Mouse (Mus musculus) embryo, embryonic 9.5 days (tissue): ENCODE measurements around the gene Hmbs.
A peak's percentile ranks its signal among the peaks of the same experiment; 100 is the strongest.
"Not testable (repeated sequence)": the region's sequence is repeated elsewhere in the genome, so short reads cannot be mapped to it uniquely, and the experiment has no call there.

ENCODE experiments used
- DNase-seq: peaks from one replicate; pipeline ENCODE4 v3.0.0-alpha.2; 2017; ENCODE audit errors: extremely low spot score

The Hmbs gene

GRCm38 (mm10) chr9:44345570-44346433 is 1.8 kb upstream of the Hmbs start:
- DNase-seq, result no peak

DNA sequence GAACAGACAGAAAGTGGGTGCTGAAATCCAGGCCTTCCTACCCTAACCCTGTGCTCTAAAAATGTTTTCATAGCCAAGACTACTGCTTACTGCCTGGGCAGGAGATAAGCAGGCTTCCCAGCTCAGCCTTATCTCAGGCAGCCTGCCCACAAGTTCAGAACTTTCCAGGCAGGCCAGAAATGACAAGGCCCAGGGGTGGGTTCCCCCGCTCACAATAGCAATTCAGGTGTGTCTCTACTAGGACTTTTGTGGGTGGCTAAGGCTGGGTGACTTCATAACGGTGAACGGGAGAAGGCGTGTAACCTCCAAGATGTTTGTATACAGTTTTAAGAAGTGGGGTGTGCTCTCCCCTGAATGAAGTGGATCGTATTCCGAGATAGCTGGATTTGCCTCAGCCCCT is 738 bp downstream of the Hmbs start:
- DNase-seq, result no peak

DNA sequence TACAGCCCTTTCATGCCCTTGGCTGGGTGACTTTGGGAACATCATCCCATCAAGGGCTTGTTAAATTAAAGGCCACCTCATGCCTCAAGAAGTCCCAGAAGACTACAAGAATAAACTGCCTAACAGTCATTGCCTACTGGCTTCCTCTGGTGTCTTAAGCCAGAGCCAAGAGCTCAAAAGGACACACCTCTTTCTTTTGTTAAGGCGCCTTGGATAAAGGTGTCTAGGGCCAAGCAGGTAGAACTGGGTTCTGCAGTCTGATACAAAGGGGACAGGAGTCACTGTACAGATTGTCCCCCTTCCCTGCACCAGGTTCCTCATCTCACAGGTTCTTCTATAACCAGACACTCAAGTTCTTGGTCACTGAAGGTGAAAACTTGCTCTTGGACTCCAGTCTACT is 1.4 kb downstream of the Hmbs start:
- DNase-seq, result no peak

- DNase-seq, result no peak
These were observed 1.9 kb downstream of the Hmbs start for GRCm38 (mm10) chr9:44342173-44342572.

GRCm38 (mm10) chr9:44341487-44341886 is 2.5 kb downstream of the Hmbs start:
- DNase-seq, result no peak

DNA sequence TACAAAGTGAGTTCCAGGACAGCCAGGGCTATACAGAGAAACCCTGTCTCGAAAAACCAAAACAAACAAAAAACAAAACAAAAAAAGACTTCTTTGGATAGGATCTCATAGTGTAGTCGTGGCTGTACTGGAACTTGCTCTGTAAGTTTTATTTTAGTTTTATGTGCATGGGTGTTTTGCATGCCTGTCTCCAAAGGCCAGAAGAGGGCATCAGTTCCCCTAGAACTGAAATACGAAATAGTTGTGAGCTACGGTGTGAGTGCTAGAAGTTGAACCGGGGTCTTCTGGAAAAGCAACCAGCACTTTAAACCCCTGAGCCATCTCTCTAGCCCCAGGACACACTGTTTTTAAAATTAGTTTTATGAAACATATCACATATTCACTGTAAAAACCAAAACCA is 5.5 kb downstream of the Hmbs start:
- no peak for DNase-seq

GRCm38 (mm10) chr9:44337436-44338169 is 6.4 kb downstream of the Hmbs start:
- peak; percentile 36 for DNase-seq

DNA sequence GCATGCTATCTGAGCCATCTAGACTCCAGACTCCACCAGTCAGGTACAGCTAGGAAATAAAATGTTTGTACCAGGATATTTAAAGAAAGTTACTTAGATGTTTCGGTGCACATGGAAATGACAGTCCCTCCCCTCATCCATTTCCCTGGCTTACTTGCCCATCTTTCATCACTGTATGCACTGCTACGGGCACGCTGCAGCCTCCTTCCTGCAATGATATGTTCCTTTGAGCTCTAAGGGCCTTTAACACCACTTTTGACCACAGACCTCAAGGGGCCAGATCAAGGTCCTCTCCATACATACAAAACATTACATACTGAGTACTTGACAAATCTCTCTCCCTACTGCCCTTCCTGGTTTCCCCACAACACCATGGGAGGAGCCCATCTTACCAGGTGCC is 7.1 kb downstream of the Hmbs start:
- peak; percentile 55 for DNase-seq

DNA sequence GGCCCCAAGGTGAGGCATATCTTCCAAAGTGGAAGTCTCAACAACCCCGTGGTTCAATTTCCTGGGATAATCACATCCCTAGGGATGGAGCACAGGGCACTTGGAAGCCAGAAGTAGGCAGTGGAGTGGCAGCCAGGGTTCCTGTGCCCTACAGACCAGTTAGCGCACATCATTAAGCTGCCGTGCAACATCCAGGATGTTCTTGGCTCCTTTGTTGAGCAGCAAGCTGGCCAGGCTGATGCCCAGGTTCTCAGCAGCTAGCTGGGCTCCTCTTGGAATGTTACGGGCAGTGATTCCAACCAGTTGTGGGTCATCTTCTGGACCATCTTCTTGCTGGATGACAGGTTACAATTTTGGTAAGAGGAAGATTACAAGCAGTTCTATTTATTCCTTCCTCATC is 7.5 kb downstream of the Hmbs start:
- not testable (repeated sequence) for DNase-seq

DNA sequence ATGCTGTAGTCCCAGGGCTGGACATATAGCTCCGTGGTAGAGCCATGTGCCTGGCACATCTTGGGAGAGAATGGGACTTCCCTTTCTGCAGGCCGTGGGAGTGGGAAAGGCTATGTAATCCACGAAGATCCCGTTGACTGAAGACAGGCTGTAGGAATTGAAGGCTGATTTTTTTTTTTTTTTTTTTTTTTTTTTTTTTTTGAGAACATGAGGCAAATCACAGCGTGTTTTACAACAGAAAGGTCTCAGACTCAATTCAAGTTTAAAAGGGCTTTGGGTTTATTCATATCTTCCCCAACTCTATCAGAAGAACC is 8.0 kb downstream of the Hmbs start:
- DNase-seq, result no peak

DNA sequence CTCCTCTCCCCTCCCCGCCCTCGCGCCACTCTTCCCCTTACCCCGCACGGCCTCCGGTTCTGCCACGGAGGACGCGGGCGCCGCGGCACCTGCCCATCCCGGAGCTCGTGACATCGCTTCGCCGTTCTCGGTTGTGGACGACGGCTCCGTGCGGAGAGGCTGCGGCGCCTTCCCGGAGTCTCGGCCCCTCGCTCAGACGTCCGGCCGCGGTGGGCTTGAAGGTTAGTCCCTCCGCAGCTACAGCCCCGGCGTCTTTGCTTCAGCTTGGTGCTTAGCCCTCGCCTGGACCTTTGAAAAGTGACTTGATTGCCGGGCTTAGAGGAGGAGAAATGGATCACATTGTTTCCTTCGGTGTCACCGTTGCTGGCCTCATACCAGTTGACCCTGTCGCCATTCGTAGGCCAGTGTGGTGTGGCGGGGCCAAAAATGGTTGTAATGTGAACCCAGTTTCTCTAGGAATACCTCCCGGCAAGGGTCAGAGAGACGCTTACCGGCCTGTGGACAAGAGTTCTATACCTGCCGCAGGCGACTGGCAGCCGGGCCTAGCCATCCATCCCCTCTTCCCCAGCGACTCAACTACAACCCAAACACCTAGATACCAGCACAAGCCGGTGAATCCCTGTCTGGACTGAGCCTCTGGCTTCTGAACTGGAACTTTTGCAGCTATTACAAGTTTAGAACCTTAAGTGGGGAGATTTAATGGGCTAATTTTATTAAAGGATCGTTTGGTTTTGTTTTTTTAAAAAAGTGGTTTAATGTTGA is 8.5 kb downstream of the Hmbs start:
- DNase-seq, result peak; percentile 66

GRCm38 (mm10) chr9:44334396-44335330 is 9.4 kb downstream of the Hmbs start, which contains the start of gene H2afx:
Gene H2afx, plus strand, starts transcription at chr9:44334694.
- DNase-seq, result peak; percentile 99

GRCm38 (mm10) chr9:44332918-44333638 is 10.9 kb downstream of the Hmbs start:
- DNase-seq, result no peak

- no peak for DNase-seq
These were observed 13.3 kb downstream of the Hmbs start for GRCm38 (mm10) chr9:44330736-44331135.

DNA sequence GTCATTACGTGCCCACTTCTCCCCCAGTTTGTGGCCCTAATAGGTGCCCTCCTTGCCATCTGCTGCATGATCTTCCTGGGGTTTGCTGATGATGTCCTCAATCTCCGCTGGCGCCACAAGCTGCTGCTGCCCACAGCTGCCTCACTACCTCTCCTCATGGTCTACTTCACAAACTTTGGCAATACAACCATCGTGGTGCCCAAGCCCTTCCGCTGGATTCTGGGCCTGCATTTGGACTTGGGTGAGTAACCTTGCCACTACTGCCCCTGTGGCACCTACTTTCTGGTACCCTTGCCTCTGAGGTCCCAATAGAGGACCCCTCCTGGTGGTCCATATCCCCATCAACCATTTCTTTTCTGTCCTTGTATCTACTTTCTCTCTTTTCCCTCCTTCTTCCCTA is 16.1 kb downstream of the Hmbs start:
- no peak for DNase-seq

DNA sequence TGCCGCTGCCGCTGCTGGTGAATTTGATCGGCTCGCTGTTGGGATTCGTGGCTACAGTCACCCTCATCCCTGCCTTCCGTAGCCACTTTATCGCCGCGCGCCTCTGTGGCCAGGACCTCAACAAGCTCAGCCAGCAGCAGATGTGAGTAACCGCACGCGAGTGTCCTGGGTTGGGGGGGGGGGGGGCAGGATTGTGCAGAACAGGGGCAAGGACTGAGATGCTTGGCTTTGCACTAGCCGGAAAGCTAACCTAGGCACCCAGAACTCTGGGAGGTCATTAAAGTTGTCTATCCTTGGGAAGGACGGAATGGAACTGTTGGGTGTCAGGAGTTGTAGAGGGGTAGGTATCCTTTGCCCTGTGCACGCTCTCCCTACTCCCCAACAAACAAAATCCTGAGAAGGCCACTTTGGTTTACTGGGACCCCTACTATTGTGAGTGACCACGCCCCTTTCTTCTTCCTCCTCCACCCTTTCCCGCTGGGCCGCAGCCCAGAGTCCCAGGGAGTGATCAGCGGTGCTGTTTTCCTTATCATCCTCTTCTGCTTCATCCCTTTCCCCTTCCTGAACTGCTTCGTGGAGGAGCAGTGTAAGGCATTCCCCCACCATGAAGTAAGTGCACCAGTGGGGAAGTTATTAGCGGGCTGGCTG is 16.8 kb downstream of the Hmbs start:
- no peak for DNase-seq

- peak; percentile 84 for DNase-seq
These were observed 17.5 kb downstream of the Hmbs start for GRCm38 (mm10) chr9:44326371-44327063.

GRCm38 (mm10) chr9:44325768-44326370 is 18.2 kb downstream of the Hmbs start, which contains the start of gene Dpagt1:
Gene Dpagt1, plus strand, starts transcription at chr9:44326019.
- DNase-seq, result no peak
